Mouse (Mus musculus): Measurements from ENCODE around the gene Pnn. TPM values are rescaled to one million over a fixed set of nuclear protein-coding genes. Genes with fewer than 3 reads are reported as not detected.

Pnn gene
- polyA plus RNA-seq (2012; ENCODE audit: insufficient read depth, insufficient read length, missing spikeins), result 81.7 and 114 TPM in 2 replicates

- H3K27ac ChIP-seq (ENCODE audit: insufficient read depth, low read depth, low read length), result peak within 1 kb of the TSS; percentile 87
- H3K4me1 ChIP-seq (ENCODE audit: control insufficient read depth, insufficient read depth, low read length), result peaks cover 2% of the 10 kb centered on the region; the same call in 1 of the 2 replicates
- 0 out of 2 replicates have a peak, but pooled peaks have one; percentile 27 for TF ChIP-seq POLR2A (IDR thresholded peaks at IDR 0.05; ENCODE audit: borderline replicate concordance, low read depth, low read length)
- no peak; the same call in 1 of the 2 replicates for TF ChIP-seq CTCF (IDR thresholded peaks at IDR 0.05; ENCODE audit: low read depth, low read length)
- H3K4me3 ChIP-seq (ENCODE audit: insufficient read depth, low read length), result peak within 1 kb of the TSS; percentile 84
These were observed at the start of gene Pnn for GRCm38 (mm10) chr12:59066448-59067077. Gene Pnn, plus strand, starts transcription at chr12:59066884.

GRCm38 (mm10) chr12:59017970-59018369 is 48.7 kb upstream of the Pnn start:
- no peak overlapping the region for H3K27ac ChIP-seq (ENCODE audit: insufficient read depth, low read depth, low read length)
- no peak for TF ChIP-seq POLR2A (IDR thresholded peaks at IDR 0.05; ENCODE audit: borderline replicate concordance, low read depth, low read length)
- TF ChIP-seq CTCF (IDR thresholded peaks at IDR 0.05; ENCODE audit: low read depth, low read length), result no peak
- no peak overlapping the region for H3K4me3 ChIP-seq (ENCODE audit: insufficient read depth, low read length)
- peaks cover 2% of the 10 kb centered on the region; the same call in 1 of the 2 replicates for H3K4me1 ChIP-seq (ENCODE audit: control insufficient read depth, insufficient read depth, low read length)

GRCm38 (mm10) chr12:59019891-59020290 is 46.8 kb upstream of the Pnn start:
- TF ChIP-seq CTCF (IDR thresholded peaks at IDR 0.05; ENCODE audit: low read depth, low read length), result no peak
- TF ChIP-seq POLR2A (IDR thresholded peaks at IDR 0.05; ENCODE audit: borderline replicate concordance, low read depth, low read length), result no peak
- Histone ChIP-seq H3K27ac (ENCODE audit: insufficient read depth, low read depth, low read length) (no peak overlapping the region), H3K4me1 (ENCODE audit: control insufficient read depth, insufficient read depth, low read length) (no peaks in the 10 kb centered on the region; the same call in 1 of the 2 replicates), H3K4me3 (ENCODE audit: insufficient read depth, low read length) (no peak overlapping the region)

- TF ChIP-seq CTCF (IDR thresholded peaks at IDR 0.05; ENCODE audit: low read depth, low read length) (no peak), POLR2A (IDR thresholded peaks at IDR 0.05; ENCODE audit: borderline replicate concordance, low read depth, low read length) (no peak)
- H3K4me3 ChIP-seq (ENCODE audit: insufficient read depth, low read length), result no peak overlapping the region
These were observed 45.4 kb upstream of the Pnn start for GRCm38 (mm10) chr12:59021306-59021705.

GRCm38 (mm10) chr12:59032101-59032500 is 34.6 kb upstream of the Pnn start:
- Histone ChIP-seq H3K4me1 (ENCODE audit: control insufficient read depth, insufficient read depth, low read length) (no peaks in the 10 kb centered on the region), H3K27ac (ENCODE audit: insufficient read depth, low read depth, low read length) (no peak overlapping the region), H3K4me3 (ENCODE audit: insufficient read depth, low read length) (no peak overlapping the region)
- TF ChIP-seq CTCF (IDR thresholded peaks at IDR 0.05; ENCODE audit: low read depth, low read length), result no peak
- TF ChIP-seq POLR2A (IDR thresholded peaks at IDR 0.05; ENCODE audit: borderline replicate concordance, low read depth, low read length), result no peak

More at GRCm38 (mm10) chr12:59021306-59021705, 45.4 kb upstream of the Pnn start:
- Histone ChIP-seq H3K4me1 (ENCODE audit: control insufficient read depth, insufficient read depth, low read length) (no peaks in the 10 kb centered on the region; the same call in 1 of the 2 replicates), H3K27ac (ENCODE audit: insufficient read depth, low read depth, low read length) (no peak overlapping the region)

- peaks cover 10% of the 10 kb centered on the region for H3K4me1 ChIP-seq (ENCODE audit: control insufficient read depth, insufficient read depth, low read length)
- peak overlapping the region; percentile 92 for H3K27ac ChIP-seq (ENCODE audit: insufficient read depth, low read depth, low read length)
- no peak overlapping the region for H3K4me3 ChIP-seq (ENCODE audit: insufficient read depth, low read length)
- no peak for TF ChIP-seq POLR2A (IDR thresholded peaks at IDR 0.05; ENCODE audit: borderline replicate concordance, low read depth, low read length)
- TF ChIP-seq CTCF (IDR thresholded peaks at IDR 0.05; ENCODE audit: low read depth, low read length), result no peak
These were observed 27.3 kb upstream of the Pnn start for GRCm38 (mm10) chr12:59039162-59039970.

- TF ChIP-seq CTCF (IDR thresholded peaks at IDR 0.05; ENCODE audit: low read depth, low read length), result no peak
- no peak for TF ChIP-seq POLR2A (IDR thresholded peaks at IDR 0.05; ENCODE audit: borderline replicate concordance, low read depth, low read length)
- Histone ChIP-seq H3K27ac (ENCODE audit: insufficient read depth, low read depth, low read length) (peak overlapping the region; percentile 92), H3K4me3 (ENCODE audit: insufficient read depth, low read length) (peak overlapping the region; percentile 34; the same call in 1 of the 2 replicates), H3K4me1 (ENCODE audit: control insufficient read depth, insufficient read depth, low read length) (peaks cover 10% of the 10 kb centered on the region)
These were observed 26.5 kb upstream of the Pnn start for GRCm38 (mm10) chr12:59039971-59040844.

GRCm38 (mm10) chr12:59040851-59041250 is 25.8 kb upstream of the Pnn start:
- TF ChIP-seq CTCF (IDR thresholded peaks at IDR 0.05; ENCODE audit: low read depth, low read length), result no peak
- TF ChIP-seq POLR2A (IDR thresholded peaks at IDR 0.05; ENCODE audit: borderline replicate concordance, low read depth, low read length), result no peak; the same call in 1 of the 2 replicates
- Histone ChIP-seq H3K4me3 (ENCODE audit: insufficient read depth, low read length) (no peak overlapping the region), H3K4me1 (ENCODE audit: control insufficient read depth, insufficient read depth, low read length) (peaks cover 10% of the 10 kb centered on the region), H3K27ac (ENCODE audit: insufficient read depth, low read depth, low read length) (peak overlapping the region; percentile 92; the same call in 1 of the 2 replicates)

GRCm38 (mm10) chr12:59052470-59052869 is 14.2 kb upstream of the Pnn start:
- Histone ChIP-seq H3K4me3 (ENCODE audit: insufficient read depth, low read length) (no peak overlapping the region), H3K27ac (ENCODE audit: insufficient read depth, low read depth, low read length) (no peak overlapping the region), H3K4me1 (ENCODE audit: control insufficient read depth, insufficient read depth, low read length) (peaks cover 30% of the 10 kb centered on the region)
- TF ChIP-seq POLR2A (IDR thresholded peaks at IDR 0.05; ENCODE audit: borderline replicate concordance, low read depth, low read length) (no peak), CTCF (IDR thresholded peaks at IDR 0.05; ENCODE audit: low read depth, low read length) (no peak)

Data from bone marrow macrophage, adult 2 months (primary cell).